Mouse (Mus musculus) liver, embryonic 12.5 days (tissue): ENCODE results near the gene Gm10160. TPM values are rescaled to one million over a fixed set of nuclear protein-coding genes. Genes with fewer than 3 reads are reported as not detected.

ENCODE experiments used
- ATAC-seq: fragments of 200-750 bp; cut with Nextera tagmentation; 2 replicates; pipeline ENCODE4 v1.8.0; 2017; ENCODE audit warnings: moderate number of reproducible peaks, mild to moderate bottlenecking, moderate library complexity
- H3K27ac ChIP-seq: fragments of 300-500 bp; sonication (generic); 2 replicates; pipeline ENCODE4 v1.5.1; 2016; ENCODE audit warnings: mild to moderate bottlenecking
- H3K27me3 ChIP-seq: fragments of 300-500 bp; sonication (generic); replicated peaks from 2 replicates; pipeline ENCODE4 v1.6.1; 2016; ENCODE audit warnings: mild to moderate bottlenecking, moderate library complexity
- H3K36me3 ChIP-seq: fragments of 300-500 bp; sonication (generic); 2 replicates; pipeline ENCODE4 v1.6.1; 2016; ENCODE audit warnings: mild to moderate bottlenecking, moderate library complexity
- H3K4me1 ChIP-seq: fragments of 300-500 bp; sonication (generic); 2 replicates; pipeline ENCODE4 v1.6.1; 2016
- H3K4me2 ChIP-seq: fragments of 300-500 bp; sonication (generic); 2 replicates; pipeline ENCODE4 v1.6.1; 2016; ENCODE audit warnings: mild to moderate bottlenecking, moderate library complexity
- H3K4me3 ChIP-seq: fragments of 300-500 bp; sonication (generic); 2 replicates; pipeline ENCODE4 v1.5.1; 2016; ENCODE audit warnings: mild to moderate bottlenecking, moderate library complexity
- H3K9ac ChIP-seq: fragments of 300-500 bp; sonication (generic); 2 replicates; pipeline ENCODE4 v1.6.1; 2016; ENCODE audit warnings: mild to moderate bottlenecking, moderate library complexity
- H3K9me3 ChIP-seq: fragments of 300-500 bp; sonication (generic); replicated peaks from 2 replicates; pipeline ENCODE4 v1.6.1; 2016; ENCODE audit warnings: mild to moderate bottlenecking, moderate library complexity
- WGBS: fragments of 180-500 bp; shearing (Covaris S2); methylation state at CpG from one replicate; pipeline ENCODE4 v1.1.7; 2016; ENCODE audit not compliant: insufficient replicate concordance; 5-methylcytosine and 5-hydroxymethylcytosine counted together
- polyA plus RNA-seq: library from polyadenylated mRNA; unstranded; fragments of >200 nt; fragmentation: Nextera tagmentation; extraction: Ambion mirVana; gene quantifications from 2 replicates; pipeline ENCODE4 v1.2.1, GENCODE M21; 2016

The Gm10160 gene
- polyA plus RNA-seq = not detected in 2 replicates

- H3K4me1 ChIP-seq = peaks cover 34% of the 10 kb centered on the region
These were observed at the start of gene Gm10160 for GRCm38 (mm10) chr7:81855694-81856093. Gm10160 (minus strand) TSS chr7:81855794.

DNA sequence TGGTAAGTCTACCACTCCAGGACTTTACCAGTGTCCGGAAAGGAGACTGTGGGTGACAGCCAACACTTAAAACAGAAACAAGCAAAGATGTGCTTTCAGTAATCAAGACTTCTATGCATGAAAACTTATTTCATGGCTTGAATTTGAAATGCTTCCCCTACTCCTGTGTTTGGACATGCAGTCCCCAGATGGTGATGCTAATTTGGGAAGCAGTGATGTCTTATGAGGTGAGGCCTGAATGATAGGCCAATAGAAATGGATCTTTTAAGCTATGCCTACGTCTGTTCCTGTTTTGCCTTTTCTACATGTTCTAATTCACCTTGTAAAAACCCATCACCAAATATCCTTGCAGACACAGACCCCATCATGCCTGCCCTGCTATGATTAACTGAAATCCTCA lies 49.3 kb upstream of the Gm10160 start:
- Histone ChIP-seq H3K4me2 (no peak overlapping the region), H3K9ac (no peak overlapping the region), H3K36me3 (no peaks in the 10 kb centered on the region), H3K4me1 (no peaks in the 10 kb centered on the region), H3K4me3 (no peak overlapping the region), H3K9me3 (no peaks in the 10 kb centered on the region), H3K27ac (no peak overlapping the region), H3K27me3 (no peaks in the 10 kb centered on the region)
- ATAC-seq = no peak
- 79% methylated on average over 2 of the region's 2 CpGs for WGBS

More at GRCm38 (mm10) chr7:81855694-81856093, at the start of gene Gm10160:
- H3K4me3 ChIP-seq = no peak within 1 kb of the TSS
- H3K27ac ChIP-seq = no peak within 1 kb of the TSS
- no peaks in the 10 kb centered on the region for H3K9me3 ChIP-seq
- H3K36me3 ChIP-seq = no peaks in the 10 kb centered on the region
- peaks cover 50% of the 10 kb centered on the region for H3K27me3 ChIP-seq
- no peak for ATAC-seq
- 70% methylated on average over 1 of the region's 1 CpGs for WGBS
- H3K9ac ChIP-seq = no peak within 1 kb of the TSS
- H3K4me2 ChIP-seq = peak within 1 kb of the TSS; percentile 36

- H3K4me1 ChIP-seq = no peaks in the 10 kb centered on the region
- no peaks in the 10 kb centered on the region for H3K9me3 ChIP-seq
- ATAC-seq = no peak
- no peak overlapping the region for H3K27ac ChIP-seq
- no peaks in the 10 kb centered on the region for H3K27me3 ChIP-seq
- 58% methylated on average over 4 of the region's 4 CpGs for WGBS
- no peaks in the 10 kb centered on the region for H3K36me3 ChIP-seq
- H3K9ac ChIP-seq = no peak overlapping the region
- no peak overlapping the region for H3K4me3 ChIP-seq
- H3K4me2 ChIP-seq = no peak overlapping the region
These were observed 48.5 kb upstream of the Gm10160 start for GRCm38 (mm10) chr7:81904094-81904493.

DNA sequence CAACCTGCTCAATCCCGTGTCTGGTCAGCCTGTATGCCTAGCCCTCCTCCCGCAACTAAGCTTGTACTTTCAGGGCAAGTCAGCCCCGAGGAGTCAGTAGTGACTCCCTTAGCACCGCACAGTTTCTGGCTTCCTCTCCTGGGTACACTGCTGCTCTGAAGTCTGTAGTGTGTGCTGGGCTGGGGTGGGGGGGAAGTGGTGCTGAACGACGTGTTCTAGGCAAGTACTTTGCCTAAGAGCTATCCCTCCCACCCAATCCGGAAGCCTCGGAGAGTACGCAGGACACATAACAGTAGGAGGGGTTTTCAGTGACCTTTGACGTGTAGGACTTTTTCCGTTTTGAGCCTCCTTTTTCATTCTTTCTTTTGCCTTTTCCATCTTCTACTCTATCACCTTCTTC lies 43.8 kb upstream of the Gm10160 start:
- H3K4me1 ChIP-seq = no peaks in the 10 kb centered on the region
- H3K4me3 ChIP-seq = no peak overlapping the region
- no peak overlapping the region for H3K9ac ChIP-seq
- 0 out of 2 replicates have a peak, but pooled peaks cover 4% of the 10 kb centered on the region for H3K27me3 ChIP-seq
- no peaks in the 10 kb centered on the region for H3K36me3 ChIP-seq
- H3K9me3 ChIP-seq = no peaks in the 10 kb centered on the region
- H3K27ac ChIP-seq = no peak overlapping the region
- ATAC-seq = no peak
- no peak overlapping the region for H3K4me2 ChIP-seq
- WGBS = 53% methylated on average over 11 of the region's 11 CpGs

DNA sequence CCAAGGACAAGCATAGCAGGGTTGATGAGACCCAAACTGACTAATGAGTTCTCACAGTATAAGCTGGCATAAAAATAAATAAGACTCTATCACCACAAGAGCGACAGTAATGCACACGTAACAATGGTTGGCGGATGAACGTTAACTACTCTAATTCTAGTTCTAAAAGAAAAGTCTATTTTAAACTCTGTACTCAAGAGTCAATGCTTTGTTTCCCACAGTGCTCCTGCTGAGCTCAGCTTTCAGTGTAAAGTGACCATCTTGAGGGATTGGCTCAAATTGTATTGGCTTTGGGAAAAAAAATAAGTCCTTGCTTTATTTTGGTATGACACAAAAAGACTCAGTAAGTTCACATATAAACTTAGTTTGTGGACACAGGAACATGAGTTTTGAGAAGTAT lies 29.5 kb upstream of the Gm10160 start:
- H3K4me2 ChIP-seq = no peak overlapping the region
- peaks cover 4% of the 10 kb centered on the region; the same call in 1 of the 2 replicates for H3K27me3 ChIP-seq
- no peaks in the 10 kb centered on the region for H3K4me1 ChIP-seq
- WGBS = 86% methylated on average over 4 of the region's 4 CpGs
- H3K36me3 ChIP-seq = no peaks in the 10 kb centered on the region
- no peak overlapping the region for H3K9ac ChIP-seq
- no peak overlapping the region for H3K4me3 ChIP-seq
- no peak overlapping the region for H3K27ac ChIP-seq
- no peak for ATAC-seq
- H3K9me3 ChIP-seq = no peaks in the 10 kb centered on the region

- Histone ChIP-seq H3K27me3 (peaks cover 20% of the 10 kb centered on the region; the same call in 1 of the 2 replicates), H3K27ac (no peak overlapping the region), H3K4me2 (no peak overlapping the region), H3K9me3 (no peaks in the 10 kb centered on the region), H3K36me3 (no peaks in the 10 kb centered on the region), H3K4me3 (no peak overlapping the region), H3K4me1 (no peaks in the 10 kb centered on the region), H3K9ac (no peak overlapping the region)
- no peak for ATAC-seq
- WGBS = 70% methylated on average over 3 of the region's 3 CpGs
These were observed 26.0 kb upstream of the Gm10160 start for GRCm38 (mm10) chr7:81881600-81881999.

GRCm38 (mm10) chr7:81880797-81881196 lies 25.2 kb upstream of the Gm10160 start:
- 72% methylated on average over 4 of the region's 4 CpGs for WGBS
- no peak overlapping the region for H3K27ac ChIP-seq
- H3K9ac ChIP-seq = no peak overlapping the region
- H3K36me3 ChIP-seq = no peaks in the 10 kb centered on the region
- no peak overlapping the region for H3K4me3 ChIP-seq
- no peak for ATAC-seq
- H3K4me2 ChIP-seq = no peak overlapping the region
- H3K27me3 ChIP-seq = peaks cover 27% of the 10 kb centered on the region; the same call in 1 of the 2 replicates
- no peaks in the 10 kb centered on the region for H3K4me1 ChIP-seq
- H3K9me3 ChIP-seq = no peaks in the 10 kb centered on the region

- no peak overlapping the region for H3K4me3 ChIP-seq
- H3K4me2 ChIP-seq = no peak overlapping the region
- peaks cover 30% of the 10 kb centered on the region; the same call in 1 of the 2 replicates for H3K27me3 ChIP-seq
- no peaks in the 10 kb centered on the region for H3K36me3 ChIP-seq
- no peaks in the 10 kb centered on the region for H3K4me1 ChIP-seq
- no peak overlapping the region for H3K27ac ChIP-seq
- 72% methylated on average over 5 of the region's 5 CpGs for WGBS
- H3K9ac ChIP-seq = no peak overlapping the region
- no peaks in the 10 kb centered on the region for H3K9me3 ChIP-seq
- no peak for ATAC-seq
These were observed 24.7 kb upstream of the Gm10160 start for GRCm38 (mm10) chr7:81880286-81880685.

GRCm38 (mm10) chr7:81875372-81875771 lies 19.8 kb upstream of the Gm10160 start:
- Histone ChIP-seq H3K9ac (no peak overlapping the region), H3K27me3 (peaks cover 33% of the 10 kb centered on the region; the same call in 1 of the 2 replicates), H3K4me3 (no peak overlapping the region), H3K9me3 (no peaks in the 10 kb centered on the region), H3K36me3 (no peaks in the 10 kb centered on the region), H3K4me2 (no peak overlapping the region), H3K27ac (no peak overlapping the region), H3K4me1 (0 out of 2 replicates have a peak, but pooled peaks cover 4% of the 10 kb centered on the region)
- ATAC-seq = no peak
- 72% methylated on average over 9 of the region's 9 CpGs for WGBS

DNA sequence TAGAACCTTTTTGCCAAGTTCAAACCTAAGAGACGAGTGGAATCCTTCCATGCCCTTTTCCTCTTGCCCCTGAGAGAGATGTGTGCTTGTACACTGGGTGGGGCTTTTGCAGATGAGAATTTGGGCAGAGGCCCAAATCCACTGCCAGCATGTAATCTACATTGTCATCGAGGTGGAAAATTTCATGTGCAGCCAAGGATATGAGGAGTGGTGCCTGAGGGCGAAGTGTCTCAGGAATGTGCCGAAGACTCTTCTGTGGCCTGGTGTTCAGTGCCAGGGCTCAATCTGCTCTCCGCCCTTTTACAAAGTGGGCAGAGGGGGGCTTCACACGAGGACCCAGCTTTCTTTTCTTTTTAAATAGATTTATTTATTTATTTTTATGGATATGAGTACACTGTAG lies 19.0 kb upstream of the Gm10160 start:
- peaks cover 40% of the 10 kb centered on the region for H3K27me3 ChIP-seq

DNA sequence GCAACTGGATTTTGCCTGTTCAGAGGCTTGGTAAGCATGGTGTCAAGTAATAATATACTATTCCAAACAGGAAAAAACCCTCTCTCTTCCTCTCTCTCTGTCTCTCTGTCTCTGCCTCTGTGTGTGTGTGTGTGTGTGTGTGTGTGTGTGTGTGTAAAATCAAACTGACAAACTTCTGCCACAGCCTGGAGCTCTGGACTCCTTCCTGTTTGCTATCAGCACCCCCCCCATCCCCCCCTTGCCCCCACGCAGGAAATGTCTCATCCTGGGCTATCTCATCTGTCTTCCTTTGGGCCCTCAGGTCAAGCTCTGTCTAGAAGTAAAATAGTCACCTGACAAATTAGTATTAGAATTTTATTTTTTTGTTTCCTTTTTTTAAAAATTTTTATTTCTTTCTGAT lies 18.2 kb upstream of the Gm10160 start:
- Histone ChIP-seq H3K4me1 (0 out of 2 replicates have a peak, but pooled peaks cover 4% of the 10 kb centered on the region), H3K9ac (no peak overlapping the region), H3K27ac (no peak overlapping the region), H3K4me3 (no peak overlapping the region), H3K36me3 (0 out of 2 replicates have a peak, but pooled peaks cover 3% of the 10 kb centered on the region), H3K9me3 (no peaks in the 10 kb centered on the region), H3K4me2 (no peak overlapping the region), H3K27me3 (peaks cover 46% of the 10 kb centered on the region)
- ATAC-seq = no peak
- 0% methylated on average over 1 of the region's 1 CpGs for whole genome bisulfite sequencing

More for the DNA sequence above, 19.0 kb upstream of the Gm10160 start:
- H3K9me3 ChIP-seq = no peaks in the 10 kb centered on the region
- no peak overlapping the region for H3K4me2 ChIP-seq
- H3K4me1 ChIP-seq = 0 out of 2 replicates have a peak, but pooled peaks cover 4% of the 10 kb centered on the region
- no peak for ATAC-seq
- H3K4me3 ChIP-seq = no peak overlapping the region
- no peaks in the 10 kb centered on the region for H3K36me3 ChIP-seq
- no peak overlapping the region for H3K27ac ChIP-seq
- H3K9ac ChIP-seq = no peak overlapping the region
- WGBS = 72% methylated on average over 6 of the region's 6 CpGs

DNA sequence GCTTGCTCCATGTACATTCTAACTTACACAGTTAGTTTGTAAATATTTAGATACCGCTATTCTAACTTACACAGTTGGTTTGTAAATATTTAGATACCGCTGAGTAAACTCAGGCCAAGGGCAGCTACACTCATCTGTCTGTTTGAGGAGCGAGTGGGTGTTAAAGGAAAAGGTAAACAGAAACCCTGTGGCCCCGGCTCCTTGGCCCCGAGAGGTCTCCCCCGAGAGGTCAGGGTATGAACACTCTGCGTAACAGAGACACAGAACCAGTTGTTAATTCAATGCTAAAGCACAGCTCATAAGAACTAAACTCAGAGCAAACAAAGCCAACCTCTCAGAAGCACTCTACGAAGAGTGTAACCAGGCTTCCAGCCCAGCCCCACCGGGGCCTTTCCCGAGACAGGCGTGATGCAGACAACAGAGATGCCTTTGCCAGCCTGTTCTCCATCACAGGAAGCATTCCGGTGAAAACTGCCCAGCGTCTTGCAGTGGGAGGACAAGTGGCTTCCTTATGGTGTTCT lies 17.0 kb upstream of the Gm10160 start:
- Histone ChIP-seq H3K4me2 (no peak overlapping the region), H3K36me3 (0 out of 2 replicates have a peak, but pooled peaks cover 3% of the 10 kb centered on the region), H3K27ac (no peak overlapping the region), H3K27me3 (peaks cover 37% of the 10 kb centered on the region), H3K4me1 (0 out of 2 replicates have a peak, but pooled peaks cover 4% of the 10 kb centered on the region), H3K9me3 (no peaks in the 10 kb centered on the region), H3K9ac (no peak overlapping the region), H3K4me3 (no peak overlapping the region)
- WGBS = 69% methylated on average over 13 of the region's 13 CpGs
- ATAC-seq = 0 out of 2 replicates have a peak, but pooled peaks have one; percentile 48
